Mouse (Mus musculus): ENCODE results near the gene Bach1. TPM values are rescaled to one million over a fixed set of nuclear protein-coding genes. Genes with fewer than 3 reads are reported as not detected.
A peak's percentile ranks its signal among the peaks of the same experiment; 100 is the strongest.
"Not testable (repeated sequence)": the region's sequence is repeated elsewhere in the genome, so short reads cannot be mapped to it uniquely, and the experiment has no call there.

Gene Bach1
- total RNA-seq, 2 experiments from 2014 or later: 11.9 to 12.8 TPM

GRCm38 (mm10) chr16:87678667-87679066 is 20.1 kb upstream of the Bach1 start:
- no peak for DNase-seq (ENCODE audit: extremely low spot score in 1 of 2, low spot score in 1 of 2)

- no peak for DNase-seq (ENCODE audit: extremely low spot score in 1 of 2, low spot score in 1 of 2)
These were observed 17.7 kb upstream of the Bach1 start for GRCm38 (mm10) chr16:87680912-87681634.

GRCm38 (mm10) chr16:87681848-87682247 is 16.9 kb upstream of the Bach1 start:
- no peak for DNase-seq (ENCODE audit: extremely low spot score in 1 of 2, low spot score in 1 of 2)

- no peak for DNase-seq (ENCODE audit: extremely low spot score in 1 of 2, low spot score in 1 of 2)
These were observed 12.3 kb upstream of the Bach1 start for GRCm38 (mm10) chr16:87686458-87686857.

- DNase-seq (ENCODE audit: extremely low spot score in 1 of 2, low spot score in 1 of 2): no peak
These were observed 11.4 kb upstream of the Bach1 start for GRCm38 (mm10) chr16:87687346-87687745.

- DNase-seq (ENCODE audit: extremely low spot score in 1 of 2, low spot score in 1 of 2): not testable (repeated sequence)
These were observed 10.4 kb upstream of the Bach1 start for GRCm38 (mm10) chr16:87688328-87688727.

GRCm38 (mm10) chr16:87688823-87689222 is 9.9 kb upstream of the Bach1 start:
- not testable (repeated sequence) for DNase-seq (ENCODE audit: extremely low spot score in 1 of 2, low spot score in 1 of 2)

GRCm38 (mm10) chr16:87689225-87689624 is 9.5 kb upstream of the Bach1 start:
- no peak for DNase-seq (ENCODE audit: extremely low spot score in 1 of 2, low spot score in 1 of 2)

- no peak for DNase-seq (ENCODE audit: extremely low spot score in 1 of 2, low spot score in 1 of 2)
These were observed 8.2 kb upstream of the Bach1 start for GRCm38 (mm10) chr16:87690506-87690905.

- no peak for DNase-seq (ENCODE audit: extremely low spot score in 1 of 2, low spot score in 1 of 2)
These were observed 7.6 kb upstream of the Bach1 start for GRCm38 (mm10) chr16:87691102-87691501.

GRCm38 (mm10) chr16:87692591-87692990 is 6.2 kb upstream of the Bach1 start:
- DNase-seq (ENCODE audit: extremely low spot score in 1 of 2, low spot score in 1 of 2): no peak

- DNase-seq (ENCODE audit: extremely low spot score in 1 of 2, low spot score in 1 of 2): no peak
These were observed 909 bp upstream of the Bach1 start for GRCm38 (mm10) chr16:87697707-87698365.

- peak in 1 of 2 experiments; percentile 24 for DNase-seq (ENCODE audit: extremely low spot score in 1 of 2, low spot score in 1 of 2)
These were observed 554 bp downstream of the Bach1 start for GRCm38 (mm10) chr16:87699306-87699692.

GRCm38 (mm10) chr16:87699693-87700394 is 1.1 kb downstream of the Bach1 start:
- no peak for DNase-seq (ENCODE audit: extremely low spot score in 1 of 2, low spot score in 1 of 2)

- no peak for DNase-seq (ENCODE audit: extremely low spot score in 1 of 2, low spot score in 1 of 2)
These were observed 1.6 kb downstream of the Bach1 start for GRCm38 (mm10) chr16:87700395-87700765.

GRCm38 (mm10) chr16:87701891-87702290 is 3.1 kb downstream of the Bach1 start:
- no peak for DNase-seq (ENCODE audit: extremely low spot score in 1 of 2, low spot score in 1 of 2)

GRCm38 (mm10) chr16:87702881-87703280 is 4.1 kb downstream of the Bach1 start:
- no peak for DNase-seq (ENCODE audit: extremely low spot score in 1 of 2, low spot score in 1 of 2)

- no peak for DNase-seq (ENCODE audit: extremely low spot score in 1 of 2, low spot score in 1 of 2)
These were observed 5.5 kb downstream of the Bach1 start for GRCm38 (mm10) chr16:87704225-87704624.

GRCm38 (mm10) chr16:87705892-87706589 is 7.3 kb downstream of the Bach1 start:
- no peak for DNase-seq (ENCODE audit: extremely low spot score in 1 of 2, low spot score in 1 of 2)

GRCm38 (mm10) chr16:87707335-87707734 is 8.6 kb downstream of the Bach1 start:
- no peak for DNase-seq (ENCODE audit: extremely low spot score in 1 of 2, low spot score in 1 of 2)

GRCm38 (mm10) chr16:87708570-87708969 is 9.8 kb downstream of the Bach1 start:
- DNase-seq (ENCODE audit: extremely low spot score in 1 of 2, low spot score in 1 of 2): no peak

Measured in layer of hippocampus, postnatal 25 days (tissue).